Mouse (Mus musculus) gastrocnemius, postnatal 25 days (tissue): ENCODE data around the gene G3bp2. TPM values are rescaled to one million over a fixed set of nuclear protein-coding genes. Genes with fewer than 3 reads are reported as not detected.

Experiments used
- DNase-seq: peaks from one replicate; pipeline ENCODE4 v3.0.0; 2022
- total RNA-seq, 2 experiments: library from RNA; stranded (reverse); gene quantifications; 1 replicate in 1 of 2; 2 replicates in 1 of 2; pipeline ENCODE4 v1.2.3; 2021

Gene G3bp2
- total RNA-seq, 2 experiments from 2014 or later: 48.8 to 51.7 TPM

DNA sequence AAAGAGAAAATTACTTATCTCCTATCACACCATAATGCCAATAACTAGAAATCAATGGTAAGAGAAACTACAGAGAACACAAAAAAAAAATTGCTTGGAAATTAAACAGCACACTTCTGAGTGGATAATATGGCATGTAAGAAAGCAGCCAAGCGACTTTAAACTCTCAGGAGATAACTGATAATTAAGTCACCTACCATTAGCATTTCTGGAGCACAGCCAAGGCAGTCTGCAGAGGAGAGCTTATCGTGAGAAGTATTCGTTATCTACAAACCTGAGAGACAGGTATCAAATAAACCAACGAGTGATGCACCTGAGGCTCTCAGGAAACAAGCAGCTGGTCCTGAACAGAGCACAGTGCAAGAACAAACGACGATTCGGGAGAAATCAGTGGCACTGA is 71.8 kb downstream of the G3bp2 start:
- no peak for DNase-seq

DNA sequence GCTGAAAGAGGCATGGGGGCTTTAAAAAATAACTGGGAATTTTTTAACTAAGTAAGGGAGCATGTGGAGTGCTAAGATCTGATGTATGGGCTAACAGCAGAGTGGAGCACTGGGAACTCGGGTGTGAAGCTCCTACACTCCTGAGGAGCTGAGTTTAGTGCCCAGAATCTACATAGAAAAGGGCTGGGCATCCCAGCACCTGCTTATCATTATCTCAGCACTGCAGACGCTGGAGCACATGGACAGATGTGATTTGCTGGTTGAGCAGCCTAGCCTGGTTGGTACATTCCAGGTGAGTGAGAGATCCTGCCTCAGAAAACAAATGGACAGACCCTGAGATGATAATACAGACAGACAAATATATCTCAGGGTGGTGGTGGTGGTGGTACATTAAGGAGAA is 73.7 kb downstream of the G3bp2 start:
- no peak for DNase-seq

DNA sequence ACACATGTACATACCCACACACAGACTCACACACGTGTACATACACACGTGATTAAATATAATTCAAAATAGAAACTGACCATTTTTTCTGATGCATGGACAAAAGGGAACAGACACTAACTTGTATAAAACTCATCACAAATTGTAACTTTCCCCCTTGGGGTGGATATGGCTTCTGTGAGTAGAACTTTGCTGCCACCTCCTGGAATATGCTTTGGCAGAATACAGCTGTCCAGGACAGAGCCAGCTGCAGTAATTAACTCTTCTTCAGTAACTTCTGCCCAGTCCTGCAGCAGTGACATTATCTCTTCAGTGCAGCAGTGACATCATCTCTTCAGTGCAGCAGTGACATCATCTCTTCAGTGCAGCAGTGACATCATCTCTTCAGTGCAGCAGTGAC is 80.5 kb downstream of the G3bp2 start:
- no peak for DNase-seq

Other genes starting within 250 kb of the G3bp2 start
- gene Rchy1, start 120.7 kb downstream of the G3bp2 start, total RNA-seq: 10 to 100 TPM; 23.2 to 26.9 TPM
- not detected for gene Odaph, start 96.2 kb downstream of the G3bp2 start, total RNA-seq
- gene Cdkl2, start 39.8 kb downstream of the G3bp2 start, total RNA-seq: 1 to 10 TPM; 3.7 to 4.1 TPM
- 10 to 100 TPM; 56.6 to 58.4 TPM for gene Uso1, start 54.2 kb upstream of the G3bp2 start, total RNA-seq
- not detected for gene U90926, start 131.7 kb upstream of the G3bp2 start, total RNA-seq
- gene Ppef2, start 172.6 kb upstream of the G3bp2 start, total RNA-seq: not detected
- gene Naaa, start 194.5 kb upstream of the G3bp2 start, total RNA-seq: 10 to 100 TPM in 1 of 2 experiments, 1 to 10 TPM in 1; 5.1 to 10.1 TPM
- 10 to 100 TPM; 15.0 to 15.7 TPM for gene Sdad1, start 226.8 kb upstream of the G3bp2 start, total RNA-seq
- under 1 TPM; 0.20 to 0.86 TPM for gene Cxcl9, start 244.4 kb upstream of the G3bp2 start, total RNA-seq
- 100 to 1,000 TPM; 365 to 392 TPM for gene Art3, start 248.1 kb upstream of the G3bp2 start, total RNA-seq